Mouse (Mus musculus) layer of hippocampus, adult 8-10 months (tissue): ENCODE data around the gene Msh3. TPM values are rescaled to one million over a fixed set of nuclear protein-coding genes. Genes with fewer than 3 reads are reported as not detected.

Experiments
- DNase-seq, 2 experiments: peaks; one replicate each; pipeline ENCODE4 v3.0.0; 2022; ENCODE audit warnings: low spot score in 2 of 2
- total RNA-seq, 4 experiments: library from RNA; stranded (reverse); gene quantifications; 2 replicates each; pipeline ENCODE4 v1.2.4; 2022

The Msh3 gene
- total RNA-seq, 4 experiments from 2014 or later, result 24.1 to 29.0 (median 25.4) TPM

GRCm38 (mm10) chr13:92330621-92331020, 24.2 kb downstream of the Msh3 start:
- DNase-seq, result no peak

- DNase-seq, result no peak
Observed at GRCm38 (mm10) chr13:92328000-92328399, 26.8 kb downstream of the Msh3 start.

- no peak for DNase-seq
Observed at GRCm38 (mm10) chr13:92326030-92326429, 28.8 kb downstream of the Msh3 start.

GRCm38 (mm10) chr13:92320770-92321169, 34.0 kb downstream of the Msh3 start:
- DNase-seq, result no peak

GRCm38 (mm10) chr13:92314613-92315012, 40.2 kb downstream of the Msh3 start:
- no peak for DNase-seq

- DNase-seq, result no peak
Observed at GRCm38 (mm10) chr13:92305680-92306079, 49.1 kb downstream of the Msh3 start, which contains the start of gene Gm20379. Gm20379 (plus strand) TSS chr13:92305980.

- no peak for DNase-seq
Observed at GRCm38 (mm10) chr13:92304291-92304690, 50.5 kb downstream of the Msh3 start.

- no peak for DNase-seq
Observed at GRCm38 (mm10) chr13:92303062-92303948, 51.5 kb downstream of the Msh3 start.

GRCm38 (mm10) chr13:92302466-92302865, 52.3 kb downstream of the Msh3 start:
- DNase-seq, result no peak

GRCm38 (mm10) chr13:92301754-92302153, 53.0 kb downstream of the Msh3 start:
- DNase-seq, result no peak

GRCm38 (mm10) chr13:92299522-92299921, 55.3 kb downstream of the Msh3 start:
- no peak for DNase-seq

GRCm38 (mm10) chr13:92297021-92297420, 57.8 kb downstream of the Msh3 start:
- DNase-seq, result no peak

GRCm38 (mm10) chr13:92296490-92296889, 58.3 kb downstream of the Msh3 start:
- DNase-seq, result no peak

- no peak for DNase-seq
Observed at GRCm38 (mm10) chr13:92293883-92294282, 60.9 kb downstream of the Msh3 start.

GRCm38 (mm10) chr13:92291605-92292004, 63.2 kb downstream of the Msh3 start:
- no peak for DNase-seq

- no peak for DNase-seq
Observed at GRCm38 (mm10) chr13:92277027-92277426, 77.8 kb downstream of the Msh3 start.

GRCm38 (mm10) chr13:92275292-92275691, 79.5 kb downstream of the Msh3 start:
- DNase-seq, result no peak

- peak in 1 of 2 experiments; percentile 32 for DNase-seq
Observed at GRCm38 (mm10) chr13:92274274-92275198, 80.3 kb downstream of the Msh3 start.

- DNase-seq, result no peak
Observed at GRCm38 (mm10) chr13:92267076-92267475, 87.7 kb downstream of the Msh3 start.

GRCm38 (mm10) chr13:92263566-92263965, 91.2 kb downstream of the Msh3 start:
- DNase-seq, result no peak

GRCm38 (mm10) chr13:92261329-92261728, 93.5 kb downstream of the Msh3 start:
- no peak for DNase-seq

GRCm38 (mm10) chr13:92255480-92255879, 99.3 kb downstream of the Msh3 start:
- DNase-seq, result no peak
